Mouse (Mus musculus) midbrain, embryonic 16.5 days (tissue): ENCODE measurements around the gene Fuk. TPM values are rescaled to one million over a fixed set of nuclear protein-coding genes. Genes with fewer than 3 reads are reported as not detected.
"Not testable (repeated sequence)": the region's sequence is repeated elsewhere in the genome, so short reads cannot be mapped to it uniquely, and the experiment has no call there.

Source experiments
- ATAC-seq: fragments of 200-750 bp; cut with Nextera tagmentation; 2 replicates; pipeline ENCODE4 v1.8.0; 2017; ENCODE audit warnings: moderate TSS enrichment
- H3K27ac ChIP-seq: fragments of 300-500 bp; sonication (generic); 2 replicates; pipeline ENCODE4 v1.5.1; 2014; ENCODE audit warnings: mild to moderate bottlenecking, low read length, mixed read lengths
- H3K27me3 ChIP-seq: fragments of 300-500 bp; sonication (generic); 2 replicates; pipeline ENCODE4 v1.6.1; 2014; ENCODE audit warnings: low read depth, low read length, mixed read lengths; ENCODE audit not compliant: control insufficient read depth, insufficient read depth
- H3K36me3 ChIP-seq: fragments of 300-500 bp; sonication (generic); 2 replicates; pipeline ENCODE4 v1.6.1; 2014; ENCODE audit warnings: mild to moderate bottlenecking, low read length, moderate library complexity, mixed read lengths; ENCODE audit not compliant: control insufficient read depth, insufficient read depth
- H3K4me1 ChIP-seq: fragments of 300-500 bp; sonication (generic); 2 replicates; pipeline ENCODE4 v1.6.1; 2014; ENCODE audit warnings: mild to moderate bottlenecking, low read length, mixed read lengths; ENCODE audit not compliant: control insufficient read depth, insufficient read depth
- H3K4me2 ChIP-seq: fragments of 300-500 bp; sonication (generic); 2 replicates; pipeline ENCODE4 v1.6.1; 2014; ENCODE audit warnings: mild to moderate bottlenecking, low read length, mixed read lengths
- H3K4me3 ChIP-seq: fragments of 300-500 bp; sonication (generic); 2 replicates; pipeline ENCODE4 v1.5.1; 2014; ENCODE audit warnings: low read depth, mild to moderate bottlenecking, low read length, moderate library complexity, mixed read lengths
- H3K9ac ChIP-seq: fragments of 300-500 bp; sonication (generic); 2 replicates; pipeline ENCODE4 v1.6.1; 2014; ENCODE audit warnings: low read depth, low read length, mixed read lengths
- H3K9me3 ChIP-seq: fragments of 300-500 bp; sonication (generic); replicated peaks from 2 replicates; pipeline ENCODE4 v1.6.1; 2014; ENCODE audit warnings: mild to moderate bottlenecking, low read length, mixed read lengths; ENCODE audit not compliant: control insufficient read depth, poor library complexity, severe bottlenecking
- WGBS: fragments of 180-500 bp; shearing (Covaris S2); extraction: QIAGEN DNeasy Blood & Tissue Kit; methylation state at CpG from one replicate; pipeline ENCODE4 v1.1.7; 2014; 5-methylcytosine and 5-hydroxymethylcytosine counted together
- polyA plus RNA-seq: library from polyadenylated mRNA; unstranded; fragments of >200 nt; fragmentation: Nextera tagmentation; extraction: Ambion mirVana; gene quantifications from 2 replicates; pipeline ENCODE4 v1.2.1, GENCODE M21; 2015

Gene Fuk
- polyA plus RNA-seq, 1 experiment from 2014 or later: 6.3 TPM

DNA sequence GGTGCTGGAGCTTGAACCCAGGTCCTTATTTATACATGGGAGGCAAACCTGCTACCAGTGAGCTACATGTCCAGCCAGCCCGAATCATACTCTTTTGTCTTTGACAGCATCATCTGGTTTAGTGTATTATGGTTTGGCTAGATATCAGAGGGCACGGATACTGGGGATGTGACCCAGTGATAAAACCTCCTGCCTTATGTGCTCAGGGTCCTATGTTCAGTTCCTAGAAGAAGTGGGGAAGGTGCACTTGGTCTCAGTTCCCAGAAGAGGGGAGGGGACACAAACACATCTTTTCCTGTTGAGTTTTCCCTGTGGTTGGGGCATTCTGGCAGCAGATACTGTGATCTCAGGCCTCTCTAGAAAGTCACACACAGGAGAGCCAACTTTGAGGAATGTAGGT, 31.0 kb upstream of the Fuk start:
- WGBS: 97% methylated on average over 2 of the region's 2 CpGs
- Histone ChIP-seq H3K27ac (no peak overlapping the region), H3K9ac (no peak overlapping the region), H3K9me3 (no peaks in the 10 kb centered on the region), H3K4me3 (no peak overlapping the region), H3K36me3 (no peaks in the 10 kb centered on the region), H3K27me3 (no peaks in the 10 kb centered on the region), H3K4me2 (no peak overlapping the region), H3K4me1 (no peaks in the 10 kb centered on the region)
- ATAC-seq: no peak

DNA sequence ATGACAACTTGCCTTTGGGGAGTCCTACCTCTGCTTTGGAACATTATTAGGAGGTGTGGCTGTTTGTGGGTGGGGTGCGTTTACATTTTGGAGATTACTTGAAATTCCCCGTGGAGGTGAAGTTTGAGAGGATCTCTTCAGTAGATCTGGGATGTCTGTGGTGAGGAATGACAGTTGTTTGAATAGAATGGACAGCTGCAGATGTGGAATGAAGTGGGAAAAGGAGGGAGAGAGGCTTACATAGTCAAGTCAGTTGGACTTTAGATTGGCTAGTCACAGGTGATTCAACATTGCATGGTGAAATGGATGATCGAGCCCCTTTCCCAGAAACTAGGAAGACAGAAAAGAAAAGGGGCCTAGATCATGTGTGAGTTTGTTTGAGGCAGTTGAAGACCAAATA, 30.2 kb upstream of the Fuk start:
- H3K4me1 ChIP-seq: no peaks in the 10 kb centered on the region
- whole genome bisulfite sequencing: 94% methylated on average over 3 of the region's 3 CpGs
- H3K4me2 ChIP-seq: no peak overlapping the region
- no peak overlapping the region for H3K9ac ChIP-seq
- H3K4me3 ChIP-seq: no peak overlapping the region
- no peaks in the 10 kb centered on the region for H3K27me3 ChIP-seq
- no peaks in the 10 kb centered on the region for H3K36me3 ChIP-seq
- no peaks in the 10 kb centered on the region for H3K9me3 ChIP-seq
- no peak for ATAC-seq
- no peak overlapping the region for H3K27ac ChIP-seq

DNA sequence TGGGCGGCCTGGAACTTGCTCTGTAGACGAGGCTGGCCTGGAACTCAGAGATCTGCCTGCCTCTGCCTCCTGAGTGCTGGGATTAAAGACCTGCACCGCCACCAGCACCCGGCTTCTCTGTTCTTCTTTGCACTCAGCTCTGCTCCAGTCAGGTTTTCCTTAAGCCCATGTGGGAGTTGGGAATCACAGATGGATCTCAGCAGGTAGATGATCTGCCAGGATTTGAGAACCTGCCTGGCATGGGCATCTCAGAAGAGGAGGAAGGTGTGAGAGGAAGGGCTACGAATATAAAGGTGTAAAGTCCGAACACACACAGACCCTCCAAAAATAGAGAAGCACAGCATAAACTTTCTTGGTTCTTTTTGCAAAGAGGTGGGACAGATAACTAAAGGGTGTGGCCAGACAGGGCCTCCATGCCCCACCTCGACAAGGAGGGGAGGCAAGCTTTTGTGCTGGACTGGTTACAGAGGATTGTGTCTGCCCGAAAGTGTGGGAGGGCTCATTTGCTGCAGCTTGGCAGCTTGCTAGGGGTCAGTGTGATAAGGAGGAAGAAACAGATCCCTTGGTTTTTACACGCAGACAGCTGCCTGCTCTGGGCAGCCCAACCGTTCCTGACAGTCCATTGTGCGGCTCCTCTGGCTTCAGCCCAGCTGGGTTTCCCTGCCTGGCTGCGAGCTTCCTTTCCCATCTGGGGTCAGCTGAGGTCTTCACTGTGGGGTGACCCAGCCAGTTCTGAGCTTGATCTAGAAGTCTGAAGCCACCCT, 29.1 kb upstream of the Fuk start:
- H3K9ac ChIP-seq: no peak overlapping the region
- WGBS: 77% methylated on average over 12 of the region's 12 CpGs
- H3K27me3 ChIP-seq: no peaks in the 10 kb centered on the region
- H3K36me3 ChIP-seq: no peaks in the 10 kb centered on the region
- no peak overlapping the region for H3K27ac ChIP-seq
- no peak overlapping the region for H3K4me3 ChIP-seq
- H3K9me3 ChIP-seq: no peaks in the 10 kb centered on the region
- no peak overlapping the region for H3K4me2 ChIP-seq
- H3K4me1 ChIP-seq: no peaks in the 10 kb centered on the region
- no peak for ATAC-seq

DNA sequence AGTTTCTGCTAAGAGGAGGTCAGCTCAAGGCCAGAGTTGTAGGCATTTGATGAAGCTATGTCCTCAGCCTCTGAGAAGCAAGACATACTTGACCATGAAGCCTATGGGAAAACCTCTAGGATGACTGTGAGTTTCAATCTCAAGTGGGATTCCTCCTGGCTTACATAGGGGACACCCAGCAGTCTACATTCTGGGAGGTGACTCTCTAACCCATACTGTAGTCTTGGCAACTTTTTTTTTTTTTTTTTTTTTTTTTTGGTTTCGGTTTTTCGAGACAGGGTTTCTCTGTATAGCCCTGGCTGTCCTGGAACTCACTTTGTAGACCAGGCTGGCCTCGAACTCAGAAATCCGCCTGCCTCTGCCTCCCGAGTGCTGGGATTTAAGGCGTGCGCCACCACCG, 27.4 kb upstream of the Fuk start:
- not testable (repeated sequence) for H3K4me1 ChIP-seq, H3K9ac ChIP-seq, ATAC-seq, H3K4me3 ChIP-seq, H3K27me3 ChIP-seq, H3K36me3 ChIP-seq, H3K9me3 ChIP-seq, H3K4me2 ChIP-seq, H3K27ac ChIP-seq
- WGBS: 95% methylated on average over 8 of the region's 8 CpGs

DNA sequence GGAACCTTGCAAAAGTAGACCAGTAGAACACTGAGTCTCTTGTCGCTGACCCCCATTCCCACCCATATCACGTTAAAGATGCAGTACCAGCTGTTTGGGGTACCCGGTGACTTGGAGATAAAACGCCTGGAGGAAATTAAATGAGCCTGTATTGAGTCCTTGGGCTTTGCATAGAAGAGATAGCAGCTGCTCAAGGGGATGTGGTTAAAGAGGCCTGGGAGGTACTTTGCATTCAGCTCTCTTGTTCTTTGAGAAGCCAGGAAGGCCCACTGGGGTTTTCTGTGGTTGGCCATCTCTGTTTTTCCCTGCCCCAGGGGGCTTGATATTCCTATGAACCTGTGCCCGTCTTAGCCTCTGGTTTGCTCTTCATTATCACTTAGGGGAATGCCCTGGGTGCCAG, 26.8 kb upstream of the Fuk start:
- Histone ChIP-seq H3K9me3 (no peaks in the 10 kb centered on the region), H3K36me3 (no peaks in the 10 kb centered on the region), H3K9ac (no peak overlapping the region), H3K27ac (no peak overlapping the region), H3K4me2 (no peak overlapping the region), H3K4me3 (no peak overlapping the region), H3K4me1 (no peaks in the 10 kb centered on the region), H3K27me3 (no peaks in the 10 kb centered on the region)
- ATAC-seq: no peak
- 57% methylated on average over 5 of the region's 5 CpGs for WGBS

DNA sequence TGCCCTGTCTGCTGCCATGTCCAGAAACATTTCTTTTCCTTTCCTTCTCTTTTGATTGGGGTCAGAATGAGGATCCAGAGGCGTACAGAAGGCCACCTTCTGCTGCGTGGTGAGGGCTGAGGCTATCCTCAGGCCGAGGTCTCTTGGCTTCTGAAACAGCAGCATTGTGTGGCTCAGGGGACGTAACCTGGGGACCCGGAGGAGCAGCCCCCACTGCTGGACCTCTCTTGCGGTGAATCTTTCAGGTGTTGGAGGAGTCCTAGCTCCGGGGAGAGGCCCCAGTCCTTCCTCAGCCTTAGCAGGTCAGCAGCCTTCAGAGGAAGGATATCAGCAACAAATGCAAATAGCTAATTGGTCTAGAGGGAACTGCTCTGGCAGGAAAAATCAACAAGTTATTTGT, 26.1 kb upstream of the Fuk start:
- 89% methylated on average over 7 of the region's 7 CpGs for WGBS

DNA sequence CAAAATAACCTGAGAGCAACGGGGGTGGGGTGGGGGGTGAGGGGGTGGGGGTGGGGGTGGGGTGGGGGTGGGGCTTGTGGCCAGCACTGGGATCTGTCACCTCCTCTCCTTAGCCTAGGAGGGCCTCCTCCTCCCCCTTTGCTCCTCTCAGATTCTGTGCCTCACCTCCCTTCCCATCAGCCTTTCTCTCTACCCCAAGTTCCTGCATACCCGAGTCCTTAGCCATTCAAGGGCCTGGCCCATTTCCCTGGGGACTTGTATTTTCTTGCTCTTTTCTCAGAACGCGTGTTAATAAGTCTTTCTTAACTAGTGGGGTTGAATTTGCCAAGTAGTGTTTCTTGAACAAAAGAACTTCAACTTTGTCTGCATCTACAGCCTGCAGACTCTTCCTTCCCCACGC, 24.4 kb upstream of the Fuk start:
- H3K9ac ChIP-seq: no peak overlapping the region
- H3K9me3 ChIP-seq: no peaks in the 10 kb centered on the region
- H3K4me2 ChIP-seq: no peak overlapping the region
- H3K4me3 ChIP-seq: no peak overlapping the region
- H3K27ac ChIP-seq: no peak overlapping the region
- H3K27me3 ChIP-seq: no peaks in the 10 kb centered on the region
- H3K4me1 ChIP-seq: peaks cover 7% of the 10 kb centered on the region
- ATAC-seq: no peak
- no peaks in the 10 kb centered on the region for H3K36me3 ChIP-seq
- WGBS: 60% methylated on average over 5 of the region's 5 CpGs

More for the DNA sequence above, 26.1 kb upstream of the Fuk start:
- H3K9me3 ChIP-seq: no peaks in the 10 kb centered on the region
- no peak overlapping the region for H3K27ac ChIP-seq
- H3K4me3 ChIP-seq: no peak overlapping the region
- ATAC-seq: no peak
- H3K27me3 ChIP-seq: no peaks in the 10 kb centered on the region
- H3K4me1 ChIP-seq: no peaks in the 10 kb centered on the region
- no peak overlapping the region for H3K9ac ChIP-seq
- no peak overlapping the region for H3K4me2 ChIP-seq
- no peaks in the 10 kb centered on the region for H3K36me3 ChIP-seq

DNA sequence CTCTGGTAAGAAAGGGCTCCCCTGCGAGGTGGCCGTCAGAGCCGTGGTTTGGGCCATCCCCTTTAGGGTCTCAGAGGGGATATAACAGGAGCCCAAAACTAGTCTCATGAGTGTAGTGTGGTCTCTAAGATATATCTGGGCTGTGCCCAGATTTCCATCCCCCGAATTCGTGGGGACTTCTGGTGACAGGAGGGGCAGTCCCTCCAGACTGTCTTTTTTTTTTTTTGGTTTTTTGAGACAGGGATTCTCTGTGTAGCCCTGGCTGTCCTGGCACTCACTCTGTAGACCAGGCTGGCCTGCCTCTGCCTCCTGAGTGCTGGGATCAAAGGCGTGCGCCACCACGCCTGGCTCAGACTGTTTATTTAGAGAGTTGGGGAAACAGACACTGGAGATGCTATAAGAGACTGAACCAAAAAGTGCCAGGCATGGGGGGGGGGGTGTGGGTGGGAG, 23.4 kb upstream of the Fuk start:
- Histone ChIP-seq H3K27me3 (no peaks in the 10 kb centered on the region), H3K27ac (no peak overlapping the region), H3K4me2 (no peak overlapping the region), H3K9me3 (no peaks in the 10 kb centered on the region), H3K4me3 (no peak overlapping the region), H3K4me1 (peaks cover 16% of the 10 kb centered on the region), H3K36me3 (no peaks in the 10 kb centered on the region), H3K9ac (no peak overlapping the region)
- WGBS: 90% methylated on average over 8 of the region's 8 CpGs
- ATAC-seq: no peak

DNA sequence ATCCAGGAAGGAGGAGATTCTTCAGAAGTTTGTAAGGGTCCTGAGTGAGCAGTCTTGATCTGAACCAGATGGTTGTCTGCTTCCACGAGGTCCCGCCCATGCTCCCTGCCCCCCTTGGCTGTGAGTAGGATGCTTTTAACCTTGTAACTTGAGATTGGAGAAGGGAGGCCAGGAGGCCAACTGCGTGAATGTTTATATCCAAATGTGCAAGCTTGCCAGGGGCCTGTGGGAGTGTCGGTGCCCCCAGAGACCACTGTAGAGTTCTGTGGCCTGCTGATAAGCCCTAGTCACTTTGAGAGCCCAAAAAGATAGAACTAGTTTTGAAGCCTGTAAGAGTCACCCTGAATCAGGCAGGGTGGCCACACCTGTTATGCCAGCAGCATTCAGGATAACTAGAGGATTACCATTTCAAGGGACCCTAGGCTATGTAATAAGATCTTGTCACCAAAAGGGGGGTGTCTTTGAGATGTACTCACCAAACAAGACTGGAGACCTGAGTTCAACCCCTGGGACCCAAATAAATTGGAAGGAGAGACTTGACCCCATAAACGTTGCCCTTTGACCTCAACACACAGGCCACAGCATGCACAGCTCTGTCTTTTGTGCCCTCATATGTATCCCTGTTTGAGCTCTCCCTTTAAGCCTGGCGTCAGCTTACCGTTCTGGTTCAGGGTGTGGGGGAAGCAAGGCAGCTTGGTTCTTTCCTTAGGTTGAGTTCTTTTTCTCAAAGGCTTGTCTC, 19.4 kb upstream of the Fuk start:
- Histone ChIP-seq H3K9ac (peak overlapping the region; percentile 90; the same call in 1 of the 2 replicates), H3K4me1 (peaks cover 24% of the 10 kb centered on the region), H3K4me3 (peak overlapping the region; percentile 89; the same call in 1 of the 2 replicates), H3K9me3 (no peaks in the 10 kb centered on the region), H3K4me2 (peak overlapping the region; percentile 96), H3K27me3 (no peaks in the 10 kb centered on the region), H3K27ac (no peak overlapping the region), H3K36me3 (no peaks in the 10 kb centered on the region)
- no peak for ATAC-seq
- WGBS: 42% methylated on average over 7 of the region's 7 CpGs
